Mouse (Mus musculus) liver, adult 2 months (tissue): Measurements from ENCODE around the gene Tmem243. TPM values are rescaled to one million over a fixed set of nuclear protein-coding genes. Genes with fewer than 3 reads are reported as not detected.
A peak's percentile ranks its signal among the peaks of the same experiment; 100 is the strongest.
"Not testable (repeated sequence)": the region's sequence is repeated elsewhere in the genome, so short reads cannot be mapped to it uniquely, and the experiment has no call there.

ENCODE experiments used
- DNase-seq: peaks from one replicate; pipeline ENCODE4 v3.0.0-alpha.2; 2011; ENCODE audit warnings: low read depth, low spot score; ENCODE audit errors: extremely low read depth
- H3K27ac ChIP-seq: fragments of 200-500 bp; replicated peaks from 2 replicates; pipeline ENCODE4 v1.5.1; 2012; ENCODE audit warnings: low read depth, mild to moderate bottlenecking, control low read depth, inconsistent platforms, low read length; ENCODE audit not compliant: insufficient read depth
- H3K27me3 ChIP-seq: fragments of 200-500 bp; 2 replicates; pipeline ENCODE4 v1.6.1; 2012; ENCODE audit warnings: mild to moderate bottlenecking, moderate library complexity, low read length, inconsistent platforms; ENCODE audit not compliant: control insufficient read depth, insufficient read depth
- H3K36me3 ChIP-seq: fragments of 200-500 bp; 2 replicates; pipeline ENCODE4 v1.6.1; 2012; ENCODE audit warnings: low read length, inconsistent platforms; ENCODE audit not compliant: control insufficient read depth, insufficient read depth
- H3K4me1 ChIP-seq: fragments of 200-500 bp; 2 replicates; pipeline ENCODE4 v1.6.1; 2011; ENCODE audit warnings: low read length; ENCODE audit not compliant: control insufficient read depth, insufficient read depth
- H3K4me3 ChIP-seq: fragments of 200-500 bp; 2 replicates; pipeline ENCODE4 v1.5.1; 2011; ENCODE audit warnings: low read depth, mild to moderate bottlenecking, control low read depth, low read length, moderate library complexity; ENCODE audit not compliant: insufficient read depth
- H3K79me2 ChIP-seq: fragments of 200-500 bp; 2 replicates; pipeline ENCODE4 v1.6.1; 2012; ENCODE audit warnings: inconsistent platforms, mild to moderate bottlenecking, low read length, moderate library complexity; ENCODE audit not compliant: control insufficient read depth, insufficient read depth
- H3K9ac ChIP-seq: fragments of 200-500 bp; 2 replicates; pipeline ENCODE4 v1.6.1; 2012; ENCODE audit warnings: low read depth, mild to moderate bottlenecking, control low read depth, inconsistent platforms, low read length
- CTCF ChIP-seq: fragments of 200-500 bp; IDR thresholded peaks from 2 replicates; pipeline ENCODE4 v1.5.1; 2011; ENCODE audit warnings: low read depth, low read length, control low read depth
- POLR2A ChIP-seq: fragments of 200-500 bp; IDR thresholded peaks from 2 replicates; pipeline ENCODE4 v1.6.1; 2011; ENCODE audit warnings: low read length, control low read depth; ENCODE audit not compliant: insufficient read depth; ENCODE audit errors: extremely low read depth
- WGBS: fragments of 180-500 bp; shearing (Covaris S2); methylation state at CpG from one replicate; pipeline ENCODE4 v1.1.7; 2018; 5-methylcytosine and 5-hydroxymethylcytosine counted together
- polyA plus RNA-seq: library from polyadenylated mRNA; depleted of rRNA; stranded (reverse); fragments of >200 nt; gene quantifications from 2 replicates; pipeline ENCODE4 v1.2.3, GENCODE M21; 2012
- total RNA-seq: library from RNA; depleted of rRNA; stranded (reverse); fragments of >200 nt; gene quantifications from 2 replicates; pipeline ENCODE4 v1.2.3, GENCODE M21; 2014

Gene Tmem243
- total and polyA plus RNA-seq, 2 experiments, result 62.1 to 96.6 TPM

DNA sequence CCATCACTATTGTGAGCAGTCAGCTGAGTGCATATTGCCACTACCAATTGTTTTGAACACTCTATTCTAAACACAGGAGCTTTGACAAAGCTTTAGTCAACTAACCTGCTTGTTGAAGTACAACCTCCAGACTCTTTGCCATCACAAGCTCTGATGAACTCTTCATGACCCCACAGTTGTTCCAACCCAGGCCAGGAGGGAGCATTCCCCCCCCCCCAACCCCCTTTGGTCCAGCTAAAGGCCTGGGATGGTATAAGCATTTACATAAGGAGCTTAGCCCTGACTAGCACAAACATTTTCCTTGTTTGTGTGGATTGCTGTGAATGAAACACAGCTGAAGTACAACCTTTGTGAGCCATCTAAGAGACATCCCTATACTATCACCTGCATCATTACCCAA, 56.3 kb downstream of the Tmem243 start:
- no peaks in the 10 kb centered on the region for H3K27me3 ChIP-seq
- H3K4me3 ChIP-seq, result no peak overlapping the region
- no peak for DNase-seq
- H3K27ac ChIP-seq, result no peak overlapping the region
- no peak overlapping the region for H3K9ac ChIP-seq
- TF ChIP-seq POLR2A (no peak), CTCF (no peak)
- no peaks in the 10 kb centered on the region; the same call in 1 of the 2 replicates for H3K79me2 ChIP-seq
- H3K36me3 ChIP-seq, result no peaks in the 10 kb centered on the region; the same call in none of the 2 replicates
- H3K4me1 ChIP-seq, result 0 out of 2 replicates have a peak, but pooled peaks cover 4% of the 10 kb centered on the region

DNA sequence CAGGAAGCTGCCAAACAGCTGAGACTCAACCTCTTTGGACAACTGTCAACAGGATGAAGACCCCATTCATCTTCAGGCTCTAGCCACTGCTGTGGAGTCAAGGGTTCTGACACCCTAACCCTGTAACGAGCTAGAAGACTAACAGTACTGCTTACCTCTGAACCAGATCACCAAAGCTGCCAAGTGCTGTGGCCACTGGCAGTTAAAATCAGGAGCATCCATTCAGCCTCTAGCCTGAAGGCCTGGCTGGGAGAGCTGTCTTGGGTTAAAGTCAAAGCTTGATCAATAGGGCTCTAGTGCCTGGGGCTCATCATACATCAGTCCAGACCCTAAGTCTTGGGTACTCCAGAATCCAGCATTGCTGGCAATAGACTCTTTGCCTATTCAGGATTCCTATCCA, 56.9 kb downstream of the Tmem243 start:
- TF ChIP-seq POLR2A (no peak), CTCF (no peak)
- no peaks in the 10 kb centered on the region; the same call in 1 of the 2 replicates for H3K36me3 ChIP-seq
- DNase-seq, result peak; percentile 53
- no peak overlapping the region for H3K4me3 ChIP-seq
- H3K9ac ChIP-seq, result no peak overlapping the region
- no peaks in the 10 kb centered on the region for H3K27me3 ChIP-seq
- H3K27ac ChIP-seq, result no peak overlapping the region
- no peaks in the 10 kb centered on the region; the same call in 1 of the 2 replicates for H3K79me2 ChIP-seq
- 18% methylated on average over 1 of the region's 1 CpGs for WGBS
- peaks cover 6% of the 10 kb centered on the region; the same call in 1 of the 2 replicates for H3K4me1 ChIP-seq

DNA sequence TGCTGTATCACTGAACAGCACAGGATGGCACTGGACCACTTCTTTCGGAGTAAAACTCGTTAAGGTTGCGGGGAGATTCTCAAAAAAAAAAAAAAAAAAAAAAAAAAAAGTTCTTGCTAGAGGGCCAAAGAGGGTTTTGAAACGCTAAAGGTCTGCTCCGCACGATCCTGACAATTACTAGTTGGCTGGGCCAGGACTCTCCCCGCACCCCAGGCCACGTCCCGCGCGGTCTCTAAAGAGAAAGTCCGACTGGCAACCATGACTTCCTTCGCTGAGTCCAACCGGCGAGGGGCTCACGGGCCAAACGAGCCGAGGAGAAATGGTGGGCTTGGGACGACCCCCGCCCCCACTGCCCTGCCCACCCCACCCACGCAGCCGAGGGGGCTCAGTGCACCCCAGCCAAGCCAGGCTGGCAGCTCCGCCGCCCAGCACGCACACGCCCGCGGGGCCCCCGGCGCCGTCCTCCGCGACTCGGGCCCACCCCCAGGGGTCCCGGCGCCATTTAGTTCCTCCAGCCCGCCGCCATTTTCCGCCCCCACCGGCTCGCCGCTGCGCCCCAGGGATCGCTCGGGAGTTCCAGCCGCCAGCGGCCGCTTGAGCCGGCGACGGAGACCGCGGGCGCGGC, 60.5 kb downstream of the Tmem243 start:
- Histone ChIP-seq H3K79me2 (no peaks in the 10 kb centered on the region; the same call in 1 of the 2 replicates), H3K27me3 (no peaks in the 10 kb centered on the region), H3K4me3 (peak overlapping the region; percentile 99), H3K9ac (peak overlapping the region; percentile 98), H3K4me1 (peaks cover 7% of the 10 kb centered on the region; the same call in 1 of the 2 replicates), H3K27ac (peak overlapping the region; percentile 88), H3K36me3 (no peaks in the 10 kb centered on the region)
- TF ChIP-seq CTCF (no peak), POLR2A (no peak)
- peak; percentile 48 for DNase-seq
- WGBS, result under 1% methylated on average over 53 of the region's 55 CpGs

DNA sequence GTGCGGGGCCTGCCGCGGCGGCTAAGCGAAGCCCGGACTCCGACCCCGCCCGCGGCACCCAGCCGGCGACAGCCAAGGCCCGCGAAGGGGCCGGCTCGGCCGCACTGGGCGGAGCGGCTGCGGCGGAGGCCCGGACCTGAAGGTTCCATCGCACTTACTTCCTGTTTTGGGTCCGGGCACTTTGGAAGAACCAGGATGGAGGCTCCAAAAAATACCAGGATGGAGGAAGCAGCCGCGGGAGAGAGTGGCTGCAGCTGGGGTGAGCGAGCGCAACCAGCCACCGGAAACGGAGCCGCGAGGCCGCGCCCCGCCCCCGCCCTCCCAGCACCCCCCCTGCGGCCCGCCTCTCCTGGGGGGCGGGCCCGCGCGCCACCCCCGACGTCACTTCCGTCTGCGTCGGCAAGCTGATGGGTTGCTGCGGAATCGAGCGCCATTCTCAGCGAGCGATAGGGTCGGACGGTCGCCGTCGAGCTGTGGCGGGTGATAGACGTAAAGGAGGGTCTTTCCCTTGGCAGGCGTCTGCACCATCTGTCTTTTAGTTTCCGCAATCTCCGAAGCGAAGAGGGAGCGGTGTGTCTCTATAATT, 61.1 kb downstream of the Tmem243 start, which contains the start of gene Dmtf1:
TSS of gene Dmtf1 (minus strand) at position 321 of the 586 bp plus-strand sequence.
- WGBS, result under 1% methylated on average over 59 of the region's 64 CpGs
- H3K36me3 ChIP-seq, result no peaks in the 10 kb centered on the region

DNA sequence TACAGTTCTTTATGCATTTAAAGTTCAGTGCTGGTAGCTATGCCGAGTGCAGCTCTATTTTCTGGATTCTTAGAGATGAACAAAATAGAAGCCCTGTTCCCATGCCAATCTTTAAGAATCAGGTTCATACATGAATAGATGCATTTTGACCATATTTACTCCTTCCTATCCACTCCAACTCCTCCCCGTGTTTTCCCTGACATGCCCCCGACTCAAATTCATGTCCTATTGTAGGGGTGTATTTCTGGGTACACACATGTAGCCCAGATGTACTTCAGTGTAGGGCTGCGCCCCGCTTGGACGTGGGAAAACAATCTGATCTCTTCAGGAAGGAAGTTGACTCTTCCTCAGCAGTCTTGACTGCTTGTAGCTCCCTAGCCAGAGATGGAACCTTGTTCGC, 61.6 kb downstream of the Tmem243 start:
- H3K36me3 ChIP-seq, result no peaks in the 10 kb centered on the region
- H3K27ac ChIP-seq, result peak overlapping the region; percentile 88
- no peaks in the 10 kb centered on the region; the same call in 1 of the 2 replicates for H3K79me2 ChIP-seq
- WGBS, result 8% methylated on average over 7 of the region's 7 CpGs
- H3K4me3 ChIP-seq, result peak overlapping the region; percentile 85
- DNase-seq, result peak; percentile 10
- peak overlapping the region; percentile 86 for H3K9ac ChIP-seq
- H3K27me3 ChIP-seq, result no peaks in the 10 kb centered on the region
- TF ChIP-seq POLR2A (no peak), CTCF (no peak)
- H3K4me1 ChIP-seq, result peaks cover 11% of the 10 kb centered on the region; the same call in 1 of the 2 replicates

More for the DNA sequence above, 61.1 kb downstream of the Tmem243 start, which contains the start of gene Dmtf1:
- no peaks in the 10 kb centered on the region; the same call in 1 of the 2 replicates for H3K79me2 ChIP-seq
- peaks cover 9% of the 10 kb centered on the region; the same call in 1 of the 2 replicates for H3K4me1 ChIP-seq
- peak; percentile 85 for DNase-seq
- TF ChIP-seq CTCF (no peak), POLR2A (peak; percentile 96)
- H3K27me3 ChIP-seq, result no peaks in the 10 kb centered on the region
- H3K27ac ChIP-seq, result peak within 1 kb of the TSS; percentile 88
- peak within 1 kb of the TSS; percentile 98 for H3K9ac ChIP-seq
- H3K4me3 ChIP-seq, result peak within 1 kb of the TSS; percentile 99

DNA sequence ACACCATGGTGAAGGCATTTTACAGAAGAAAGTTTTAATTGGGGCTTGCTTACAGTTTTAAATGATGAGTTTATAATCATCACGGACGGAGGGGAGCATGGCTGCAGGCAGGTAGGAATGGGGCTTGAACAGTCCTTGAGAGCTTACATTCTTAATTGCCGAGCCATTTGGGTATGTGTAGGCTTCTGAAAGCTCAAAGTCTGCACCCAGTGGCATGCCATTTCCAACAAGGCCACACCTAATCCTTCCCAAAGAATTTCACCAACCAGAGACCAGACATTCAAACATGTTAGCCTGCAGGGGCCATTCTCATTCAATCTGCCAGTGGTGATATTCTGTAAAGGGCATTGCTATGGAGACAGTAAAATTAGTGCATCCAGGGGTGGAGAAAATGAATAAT, 62.9 kb downstream of the Tmem243 start:
- H3K9ac ChIP-seq, result no peak overlapping the region
- H3K4me1 ChIP-seq, result peaks cover 9% of the 10 kb centered on the region; the same call in 1 of the 2 replicates
- no peak overlapping the region for H3K27ac ChIP-seq
- TF ChIP-seq CTCF (no peak), POLR2A (no peak)
- H3K79me2 ChIP-seq, result no peaks in the 10 kb centered on the region
- DNase-seq, result no peak
- 95% methylated on average over 3 of the region's 3 CpGs for WGBS
- H3K36me3 ChIP-seq, result no peaks in the 10 kb centered on the region
- no peaks in the 10 kb centered on the region for H3K27me3 ChIP-seq
- H3K4me3 ChIP-seq, result no peak overlapping the region

DNA sequence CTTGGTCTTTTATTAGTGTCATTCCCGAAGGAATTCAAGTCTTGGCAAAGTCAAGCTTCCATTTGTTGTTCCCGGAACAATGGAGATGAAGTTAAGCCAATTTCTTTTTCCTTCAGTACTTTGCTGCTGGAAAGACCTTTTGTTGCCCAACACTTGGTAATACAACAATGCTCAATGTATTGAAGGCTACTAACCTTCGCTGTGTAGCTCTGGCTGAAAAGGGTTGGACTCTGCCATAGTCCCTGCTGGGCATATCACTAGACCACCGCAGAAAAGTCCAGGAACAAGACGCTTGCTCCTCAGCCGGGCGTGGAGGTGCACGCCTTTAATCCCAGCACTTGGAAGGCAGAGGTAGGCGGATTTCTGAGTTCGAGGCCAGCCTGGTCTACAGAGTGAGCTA, 64.7 kb downstream of the Tmem243 start:
- WGBS, result 94% methylated on average over 10 of the region's 10 CpGs
- H3K4me3 ChIP-seq, H3K9ac ChIP-seq, H3K4me1 ChIP-seq, H3K36me3 ChIP-seq, H3K27ac ChIP-seq, H3K79me2 ChIP-seq, DNase-seq, H3K27me3 ChIP-seq: not testable (repeated sequence)
